Mouse (Mus musculus) liver, embryonic 16.5 days (tissue): ENCODE measurements at regions not wholly inside any gene's neighbourhood (a gene's known extent, or its start where the extent isn't known, plus 50 kb on each side); places are given as distances from the start of the nearest gene placed in this dataset.

Experiments
- ATAC-seq: fragments of 200-750 bp; cut with Nextera tagmentation; 2 replicates; pipeline ENCODE4 v1.8.0; 2017; ENCODE audit warnings: low read depth, mild to moderate bottlenecking, moderate number of reproducible peaks, moderate library complexity
- H3K27ac ChIP-seq: fragments of 300-500 bp; sonication (generic); 2 replicates; pipeline ENCODE4 v1.5.1; 2014; ENCODE audit warnings: mild to moderate bottlenecking, low read length
- H3K27me3 ChIP-seq: fragments of 300-500 bp; sonication (generic); 2 replicates; pipeline ENCODE4 v1.6.1; 2014; ENCODE audit warnings: low read depth, low read length, mixed read lengths; ENCODE audit not compliant: control insufficient read depth, insufficient read depth
- H3K36me3 ChIP-seq: fragments of 300-500 bp; sonication (generic); 2 replicates; pipeline ENCODE4 v1.6.1; 2014; ENCODE audit warnings: mild to moderate bottlenecking; ENCODE audit not compliant: control insufficient read depth, insufficient read depth
- H3K4me1 ChIP-seq: fragments of 300-500 bp; sonication (generic); 2 replicates; pipeline ENCODE4 v1.6.1; 2014; ENCODE audit warnings: low read depth, low read length, mixed read lengths; ENCODE audit not compliant: control insufficient read depth
- H3K4me2 ChIP-seq: fragments of 300-500 bp; sonication (generic); 2 replicates; pipeline ENCODE4 v1.6.1; 2014; ENCODE audit warnings: low read depth, low read length, mixed read lengths
- H3K4me3 ChIP-seq: fragments of 300-500 bp; sonication (generic); 2 replicates; pipeline ENCODE4 v1.5.1; 2014; ENCODE audit warnings: low read depth, mild to moderate bottlenecking, low read length
- H3K9ac ChIP-seq: fragments of 300-500 bp; sonication (generic); 2 replicates; pipeline ENCODE4 v1.6.1; 2014; ENCODE audit warnings: low read depth, low read length
- H3K9me3 ChIP-seq: fragments of 300-500 bp; sonication (generic); replicated peaks from 2 replicates; pipeline ENCODE4 v1.6.1; 2016; ENCODE audit warnings: low read length; ENCODE audit not compliant: control insufficient read depth
- WGBS: fragments of 180-500 bp; shearing (Covaris S2); extraction: QIAGEN DNeasy Blood & Tissue Kit; methylation state at CpG from one replicate; pipeline ENCODE4 v1.1.7; 2014; ENCODE audit not compliant: insufficient replicate concordance; 5-methylcytosine and 5-hydroxymethylcytosine counted together

DNA sequence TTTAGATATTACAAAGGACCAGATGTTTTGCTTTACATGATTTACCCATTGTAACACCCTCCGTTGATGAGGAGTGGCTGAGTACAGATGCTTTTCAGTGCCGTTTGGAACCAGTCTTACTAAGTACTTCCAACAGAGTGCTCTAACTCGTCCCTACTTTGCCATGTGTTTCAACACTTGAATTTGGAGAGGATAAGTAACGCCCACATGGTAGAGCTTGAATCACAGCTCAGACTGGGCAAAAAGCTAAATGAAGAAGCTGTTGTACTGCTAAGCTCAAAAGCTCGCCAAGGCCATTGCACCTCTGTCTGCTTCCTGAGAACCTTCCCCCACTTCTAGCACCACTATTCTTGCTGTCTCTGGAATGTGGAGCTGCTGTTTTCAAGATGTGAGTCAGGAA lies 471.1 kb downstream of the Nfib start:
- no peak overlapping the region for H3K9ac ChIP-seq
- H3K36me3 ChIP-seq: no peaks in the 10 kb centered on the region
- 59% methylated on average over 5 of the region's 5 CpGs for WGBS
- no peak for ATAC-seq
- H3K9me3 ChIP-seq: no peaks in the 10 kb centered on the region
- H3K27me3 ChIP-seq: no peaks in the 10 kb centered on the region
- no peak overlapping the region for H3K4me2 ChIP-seq
- H3K4me1 ChIP-seq: no peaks in the 10 kb centered on the region
- H3K4me3 ChIP-seq: no peak overlapping the region
- no peak overlapping the region for H3K27ac ChIP-seq

DNA sequence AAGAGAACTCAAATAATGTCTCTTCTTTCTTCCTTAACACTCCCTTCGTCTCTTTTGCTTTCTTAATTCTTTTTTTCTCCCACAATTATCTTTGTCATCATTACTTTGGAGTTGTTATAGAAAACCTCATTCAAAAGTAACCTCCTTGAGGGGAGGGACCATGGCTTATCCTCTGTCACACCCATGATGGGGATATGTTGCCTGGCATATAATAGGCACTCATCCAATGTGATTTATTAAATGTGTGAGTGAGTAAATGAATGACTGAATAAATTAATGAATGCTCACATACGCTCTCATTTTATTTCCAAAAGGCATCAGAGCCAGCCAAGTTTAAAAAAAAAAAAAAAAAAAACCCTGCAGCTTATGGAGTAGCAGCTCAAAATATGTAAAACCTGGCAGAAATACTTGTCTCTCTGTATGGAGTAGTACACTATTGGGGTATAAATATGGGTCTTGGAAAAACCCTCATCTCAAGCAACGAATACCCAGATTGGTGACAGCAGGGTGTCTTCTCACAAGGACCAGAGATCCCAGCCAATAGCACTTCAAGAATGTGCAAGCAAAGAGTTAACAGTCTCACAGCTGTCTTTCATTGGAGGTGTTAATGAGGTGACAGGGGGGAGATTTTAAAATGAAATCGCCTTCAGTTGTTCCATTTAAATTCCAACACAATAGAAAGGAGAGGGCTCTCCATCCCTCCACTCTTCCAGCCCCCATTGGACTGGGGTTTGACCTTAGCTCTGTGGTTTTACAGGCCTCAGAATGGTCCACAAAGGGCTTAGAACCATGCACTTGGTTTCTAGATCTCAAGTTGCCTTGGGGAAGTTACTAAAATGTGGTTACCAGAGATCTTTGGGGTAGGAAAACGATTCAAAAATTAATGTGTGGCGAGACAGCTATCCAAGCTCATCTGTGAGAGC lies 479.1 kb downstream of the Nfib start:
- Histone ChIP-seq H3K9ac (no peak overlapping the region), H3K9me3 (no peaks in the 10 kb centered on the region), H3K4me3 (no peak overlapping the region), H3K27ac (no peak overlapping the region), H3K27me3 (no peaks in the 10 kb centered on the region), H3K4me2 (no peak overlapping the region), H3K4me1 (no peaks in the 10 kb centered on the region), H3K36me3 (no peaks in the 10 kb centered on the region)
- 43% methylated on average over 6 of the region's 6 CpGs for WGBS
- ATAC-seq: no peak

DNA sequence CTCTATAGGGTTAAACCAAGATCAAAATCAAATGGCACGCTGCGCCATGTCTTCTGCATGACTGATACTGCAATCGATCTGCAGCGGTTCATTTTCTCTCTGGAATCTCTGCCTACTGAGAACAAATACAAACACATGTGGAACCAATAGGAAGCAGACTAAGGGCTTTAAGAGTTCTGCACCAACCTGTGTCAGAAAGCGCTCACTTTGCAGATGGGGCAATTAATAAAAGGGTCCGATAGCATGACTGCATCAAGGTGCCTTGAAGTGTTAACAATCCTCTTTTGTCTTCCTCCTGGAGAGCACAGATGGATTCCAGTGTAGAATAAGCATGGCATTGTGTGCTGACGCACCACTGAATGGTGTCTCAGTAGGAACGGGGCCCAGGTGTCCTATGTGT lies 484.8 kb downstream of the Nfib start:
- H3K36me3 ChIP-seq: no peaks in the 10 kb centered on the region
- WGBS: 79% methylated on average over 8 of the region's 8 CpGs
- ATAC-seq: no peak
- no peak overlapping the region for H3K9ac ChIP-seq
- H3K27me3 ChIP-seq: no peaks in the 10 kb centered on the region
- no peak overlapping the region for H3K27ac ChIP-seq
- H3K9me3 ChIP-seq: no peaks in the 10 kb centered on the region
- H3K4me2 ChIP-seq: no peak overlapping the region
- no peaks in the 10 kb centered on the region for H3K4me1 ChIP-seq
- no peak overlapping the region for H3K4me3 ChIP-seq

DNA sequence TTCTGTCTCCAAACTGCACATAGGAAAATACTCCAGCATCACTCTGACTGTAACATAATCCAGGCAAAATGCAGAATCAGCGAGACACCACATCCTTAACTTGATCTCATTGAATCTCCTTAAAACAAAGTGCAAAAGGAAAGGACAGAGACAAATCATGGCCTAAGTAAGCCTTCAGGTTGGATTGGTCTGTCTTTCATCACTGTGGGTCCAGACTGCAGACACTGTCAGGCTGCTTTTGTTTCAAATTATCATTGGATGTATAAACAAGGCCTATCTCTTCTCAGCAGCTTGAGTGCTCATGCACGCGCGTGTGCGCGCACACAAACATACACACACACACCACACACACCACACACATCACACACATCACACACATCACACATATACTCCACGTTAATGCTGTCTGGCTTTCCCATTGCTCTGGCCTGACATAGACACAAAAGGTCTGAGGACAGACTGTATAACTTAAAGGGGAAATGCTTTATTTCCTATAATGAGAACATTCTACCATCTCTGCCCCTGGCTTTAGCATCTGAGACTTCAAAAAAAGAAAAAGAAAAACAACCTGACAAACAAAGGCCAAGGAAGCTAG lies 485.3 kb downstream of the Nfib start:
- ATAC-seq: no peak
- no peak overlapping the region for H3K27ac ChIP-seq
- H3K4me3 ChIP-seq: no peak overlapping the region
- no peaks in the 10 kb centered on the region for H3K27me3 ChIP-seq
- H3K4me1 ChIP-seq: no peaks in the 10 kb centered on the region
- no peaks in the 10 kb centered on the region for H3K9me3 ChIP-seq
- H3K36me3 ChIP-seq: no peaks in the 10 kb centered on the region
- no peak overlapping the region for H3K9ac ChIP-seq
- H3K4me2 ChIP-seq: no peak overlapping the region
- 70% methylated on average over 7 of the region's 7 CpGs for WGBS

DNA sequence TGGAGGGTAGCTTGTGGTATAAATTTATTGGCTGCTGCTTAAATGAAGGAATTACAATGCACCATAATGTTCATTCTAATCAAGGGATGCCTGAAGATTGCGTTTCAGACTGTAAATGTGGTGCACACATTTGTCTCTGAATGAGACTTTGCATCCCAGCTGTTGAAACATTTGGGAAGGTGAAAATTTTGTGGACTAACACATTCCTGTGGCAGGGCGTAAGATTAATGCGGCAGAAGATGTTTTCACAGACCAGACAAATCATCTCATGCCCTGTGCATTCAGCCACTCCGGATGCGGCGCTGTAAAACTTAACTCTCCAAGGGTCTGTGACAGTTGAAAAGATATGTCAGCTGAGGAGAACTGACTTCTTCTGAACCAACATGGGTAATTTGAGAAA lies 486.9 kb downstream of the Nfib start:
- 76% methylated on average over 6 of the region's 6 CpGs for WGBS
- Histone ChIP-seq H3K9me3 (no peaks in the 10 kb centered on the region), H3K9ac (no peak overlapping the region), H3K27ac (no peak overlapping the region), H3K36me3 (no peaks in the 10 kb centered on the region), H3K4me1 (no peaks in the 10 kb centered on the region), H3K4me2 (no peak overlapping the region), H3K4me3 (no peak overlapping the region), H3K27me3 (no peaks in the 10 kb centered on the region)
- no peak for ATAC-seq

DNA sequence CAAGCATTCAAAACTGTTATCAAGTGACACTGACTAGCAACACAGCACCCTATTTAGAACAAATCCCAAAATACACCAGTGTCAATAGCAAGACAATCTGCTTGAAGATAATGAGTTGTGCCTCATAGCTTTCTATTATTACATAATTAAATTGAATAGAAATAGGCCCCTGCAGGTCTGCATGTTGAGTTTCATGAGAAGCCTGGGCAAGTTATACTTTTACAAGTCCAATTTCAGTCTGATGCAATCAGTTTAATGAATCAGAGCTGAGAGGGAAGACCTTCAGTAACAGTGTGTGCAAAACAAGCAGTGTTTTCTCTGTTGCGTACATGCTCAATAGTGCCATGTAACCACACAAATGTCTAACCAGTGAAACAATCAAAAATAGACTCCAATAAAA lies 498.5 kb downstream of the Nfib start:
- H3K36me3 ChIP-seq: no peaks in the 10 kb centered on the region
- H3K4me2 ChIP-seq: no peak overlapping the region
- no peaks in the 10 kb centered on the region for H3K9me3 ChIP-seq
- no peak overlapping the region for H3K9ac ChIP-seq
- no peak overlapping the region for H3K27ac ChIP-seq
- ATAC-seq: no peak
- H3K27me3 ChIP-seq: no peaks in the 10 kb centered on the region
- 85% methylated on average over 1 of the region's 1 CpGs for WGBS
- H3K4me1 ChIP-seq: no peaks in the 10 kb centered on the region
- no peak overlapping the region for H3K4me3 ChIP-seq

DNA sequence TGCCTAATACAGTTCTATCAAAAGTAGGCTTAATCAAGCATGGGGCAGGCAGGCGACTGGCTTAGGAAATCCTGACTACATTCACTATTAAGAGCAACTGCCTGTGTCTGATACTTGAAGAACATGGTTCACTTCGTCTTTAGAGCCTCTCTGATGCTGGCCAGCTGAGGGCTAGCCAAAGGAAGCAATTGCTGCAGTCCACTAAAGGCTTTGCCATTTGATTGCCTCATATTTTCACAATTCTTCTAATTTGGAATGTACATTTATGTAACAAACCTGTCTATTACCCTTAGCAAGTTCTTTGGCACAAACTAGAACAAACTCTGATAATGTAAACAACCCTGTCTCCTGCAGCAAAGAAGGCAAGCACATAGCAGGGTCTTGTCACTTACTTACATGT lies 505.2 kb downstream of the Nfib start:
- Histone ChIP-seq H3K9me3 (no peaks in the 10 kb centered on the region), H3K36me3 (no peaks in the 10 kb centered on the region), H3K4me2 (no peak overlapping the region), H3K27ac (no peak overlapping the region), H3K4me1 (no peaks in the 10 kb centered on the region), H3K27me3 (no peaks in the 10 kb centered on the region), H3K4me3 (no peak overlapping the region), H3K9ac (no peak overlapping the region)
- 30% methylated on average over 2 of the region's 2 CpGs for WGBS
- no peak for ATAC-seq

DNA sequence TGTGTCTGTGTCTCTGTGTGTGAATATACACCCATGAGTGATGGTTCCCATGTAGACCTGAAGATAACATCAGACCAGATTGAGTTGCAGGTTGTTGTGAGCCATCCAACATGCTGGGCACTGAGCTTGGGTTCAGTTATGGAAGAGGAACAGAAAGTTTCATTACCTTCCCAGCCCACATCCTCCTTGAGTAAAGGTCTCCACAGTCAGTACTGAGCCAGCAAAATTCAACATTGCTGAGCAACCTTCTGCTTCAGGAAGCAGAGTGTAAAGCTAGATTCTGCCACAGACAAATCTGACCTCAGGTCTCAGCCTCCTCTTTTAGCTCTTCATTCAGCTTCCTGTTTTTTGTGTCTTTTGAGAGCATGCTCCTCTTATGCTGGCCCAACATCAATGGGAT lies 506.4 kb downstream of the Nfib start:
- no peak overlapping the region for H3K4me3 ChIP-seq
- no peak overlapping the region for H3K27ac ChIP-seq
- H3K36me3 ChIP-seq: no peaks in the 10 kb centered on the region
- no peak for ATAC-seq
- H3K9ac ChIP-seq: no peak overlapping the region
- H3K27me3 ChIP-seq: no peaks in the 10 kb centered on the region
- no peaks in the 10 kb centered on the region for H3K4me1 ChIP-seq
- no peak overlapping the region for H3K4me2 ChIP-seq
- H3K9me3 ChIP-seq: no peaks in the 10 kb centered on the region

DNA sequence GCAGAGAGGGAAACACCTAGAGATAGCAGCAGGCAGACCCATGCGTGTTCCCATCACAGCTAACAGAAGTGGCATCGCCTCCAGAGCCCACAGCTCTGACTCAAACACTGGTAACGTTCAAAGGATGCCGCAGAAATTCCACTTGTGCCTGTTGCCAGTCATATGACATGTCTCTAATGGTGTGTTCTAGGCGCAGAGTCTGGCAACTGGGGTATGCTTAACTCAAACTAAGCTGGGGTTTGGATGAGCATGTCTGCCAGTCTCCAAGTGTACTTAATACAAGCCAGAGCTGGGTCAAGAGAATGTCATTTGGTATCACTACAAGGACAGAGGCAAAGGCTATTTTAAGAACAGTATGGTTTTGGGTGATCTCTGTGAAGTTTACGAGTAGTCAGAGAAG lies 507.9 kb downstream of the Nfib start:
- H3K9me3 ChIP-seq: no peaks in the 10 kb centered on the region
- ATAC-seq: no peak
- WGBS: 54% methylated on average over 6 of the region's 6 CpGs
- H3K36me3 ChIP-seq: no peaks in the 10 kb centered on the region
- no peaks in the 10 kb centered on the region for H3K4me1 ChIP-seq
- no peak overlapping the region for H3K9ac ChIP-seq
- H3K27ac ChIP-seq: no peak overlapping the region
- H3K4me3 ChIP-seq: no peak overlapping the region
- H3K4me2 ChIP-seq: no peak overlapping the region
- H3K27me3 ChIP-seq: no peaks in the 10 kb centered on the region
